Mouse (Mus musculus): Measurements from ENCODE around the gene Kcnab1. TPM values are rescaled to one million over a fixed set of nuclear protein-coding genes. Genes with fewer than 3 reads are reported as not detected.

Kcnab1 gene
- polyA plus RNA-seq, 1 experiment from 2014 or later, result 11.4 TPM

- DNase-seq (ENCODE audit: low spot score) (peak; percentile 76), ATAC-seq (ENCODE audit: low FRiP score) (peak; percentile 67; the same call in 1 of the 2 replicates)
- H3K27me3 ChIP-seq (ENCODE audit: control insufficient read depth, insufficient read depth, low read length), result no peaks in the 10 kb centered on the region
- H3K9me3 ChIP-seq (ENCODE audit: control insufficient read depth, low read length), result no peaks in the 10 kb centered on the region
- H3K36me3 ChIP-seq (replicated peaks; ENCODE audit: control insufficient read depth, insufficient read depth), result no peaks in the 10 kb centered on the region
- no peak overlapping the region for H3K9ac ChIP-seq
- no peaks in the 10 kb centered on the region for H3K4me1 ChIP-seq (replicated peaks; ENCODE audit: control insufficient read depth, insufficient read depth, low read length)
- no peak overlapping the region for H3K4me2 ChIP-seq (replicated peaks)
- H3K27ac ChIP-seq, result no peak overlapping the region
- 52% methylated on average over 4 of the region's 4 CpGs for WGBS
- no peak overlapping the region for H3K4me3 ChIP-seq (replicated peaks; ENCODE audit: low read length)
These were observed 243.3 kb downstream of the Kcnab1 start for GRCm38 (mm10) chr3:65352278-65353127.

- DNase-seq (ENCODE audit: low spot score) (no peak), ATAC-seq (ENCODE audit: low FRiP score) (no peak)
- H3K4me3 ChIP-seq (replicated peaks; ENCODE audit: low read length), result no peak overlapping the region
- H3K36me3 ChIP-seq (replicated peaks; ENCODE audit: control insufficient read depth, insufficient read depth), result no peaks in the 10 kb centered on the region
- H3K9me3 ChIP-seq (ENCODE audit: control insufficient read depth, low read length), result no peaks in the 10 kb centered on the region
- no peak overlapping the region for H3K4me2 ChIP-seq (replicated peaks)
- no peak overlapping the region for H3K27ac ChIP-seq
- no peaks in the 10 kb centered on the region for H3K27me3 ChIP-seq (ENCODE audit: control insufficient read depth, insufficient read depth, low read length)
- H3K9ac ChIP-seq, result no peak overlapping the region
- WGBS, result 67% methylated on average over 10 of the region's 10 CpGs
- no peaks in the 10 kb centered on the region for H3K4me1 ChIP-seq (replicated peaks; ENCODE audit: control insufficient read depth, insufficient read depth, low read length)
These were observed 244.3 kb downstream of the Kcnab1 start for GRCm38 (mm10) chr3:65353263-65354037.

GRCm38 (mm10) chr3:65355479-65355878, 246.3 kb downstream of the Kcnab1 start:
- WGBS, result 77% methylated on average over 6 of the region's 6 CpGs
- ATAC-seq (ENCODE audit: low FRiP score), result no peak
- H3K4me2 ChIP-seq (replicated peaks), result no peak overlapping the region

GRCm38 (mm10) chr3:65358275-65358674, 249.1 kb downstream of the Kcnab1 start:
- no peaks in the 10 kb centered on the region for H3K27me3 ChIP-seq (ENCODE audit: control insufficient read depth, insufficient read depth, low read length)
- no peak overlapping the region for H3K4me3 ChIP-seq (replicated peaks; ENCODE audit: low read length)
- no peak overlapping the region for H3K27ac ChIP-seq
- H3K4me1 ChIP-seq (replicated peaks; ENCODE audit: control insufficient read depth, insufficient read depth, low read length), result no peaks in the 10 kb centered on the region
- H3K4me2 ChIP-seq (replicated peaks), result no peak overlapping the region
- ATAC-seq (ENCODE audit: low FRiP score) (no peak), DNase-seq (ENCODE audit: low spot score) (no peak)
- no peak overlapping the region for H3K9ac ChIP-seq
- no peaks in the 10 kb centered on the region for H3K9me3 ChIP-seq (ENCODE audit: control insufficient read depth, low read length)
- no peaks in the 10 kb centered on the region for H3K36me3 ChIP-seq (replicated peaks; ENCODE audit: control insufficient read depth, insufficient read depth)
- WGBS, result 57% methylated on average over 2 of the region's 2 CpGs

More at GRCm38 (mm10) chr3:65355479-65355878, 246.3 kb downstream of the Kcnab1 start:
- no peaks in the 10 kb centered on the region for H3K27me3 ChIP-seq (ENCODE audit: control insufficient read depth, insufficient read depth, low read length)
- no peak overlapping the region for H3K9ac ChIP-seq
- no peak for DNase-seq (ENCODE audit: low spot score)
- H3K4me3 ChIP-seq (replicated peaks; ENCODE audit: low read length), result no peak overlapping the region
- H3K27ac ChIP-seq, result no peak overlapping the region
- no peaks in the 10 kb centered on the region for H3K36me3 ChIP-seq (replicated peaks; ENCODE audit: control insufficient read depth, insufficient read depth)
- no peaks in the 10 kb centered on the region for H3K9me3 ChIP-seq (ENCODE audit: control insufficient read depth, low read length)
- H3K4me1 ChIP-seq (replicated peaks; ENCODE audit: control insufficient read depth, insufficient read depth, low read length), result no peaks in the 10 kb centered on the region

DNA sequence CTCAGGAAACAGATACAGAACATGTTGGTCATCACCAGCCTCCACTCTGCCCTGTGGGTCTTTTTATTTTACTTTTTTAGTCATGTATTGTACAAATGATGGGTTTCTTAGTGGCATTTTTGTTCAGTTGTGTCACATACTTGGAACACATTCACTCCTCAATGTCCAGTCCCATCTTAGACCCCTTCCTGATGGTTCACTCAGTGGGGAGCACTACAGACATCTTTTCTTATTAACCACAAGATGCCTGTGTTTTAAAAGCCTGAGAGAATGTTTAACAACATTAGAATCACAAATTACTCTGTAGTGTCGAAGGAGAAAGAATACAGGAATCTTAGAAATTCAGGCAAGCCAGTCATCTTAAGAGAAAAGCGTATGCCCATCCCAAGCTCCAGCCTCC, 249.7 kb downstream of the Kcnab1 start:
- H3K4me1 ChIP-seq (replicated peaks; ENCODE audit: control insufficient read depth, insufficient read depth, low read length), result no peaks in the 10 kb centered on the region
- no peak for ATAC-seq (ENCODE audit: low FRiP score)
- no peaks in the 10 kb centered on the region for H3K36me3 ChIP-seq (replicated peaks; ENCODE audit: control insufficient read depth, insufficient read depth)
- no peak overlapping the region for H3K9ac ChIP-seq
- no peaks in the 10 kb centered on the region for H3K9me3 ChIP-seq (ENCODE audit: control insufficient read depth, low read length)
- no peak for DNase-seq (ENCODE audit: low spot score)
- no peak overlapping the region for H3K27ac ChIP-seq
- no peaks in the 10 kb centered on the region for H3K27me3 ChIP-seq (ENCODE audit: control insufficient read depth, insufficient read depth, low read length)
- no peak overlapping the region for H3K4me2 ChIP-seq (replicated peaks)
- no peak overlapping the region for H3K4me3 ChIP-seq (replicated peaks; ENCODE audit: low read length)
- 68% methylated on average over 2 of the region's 2 CpGs for WGBS

DNA sequence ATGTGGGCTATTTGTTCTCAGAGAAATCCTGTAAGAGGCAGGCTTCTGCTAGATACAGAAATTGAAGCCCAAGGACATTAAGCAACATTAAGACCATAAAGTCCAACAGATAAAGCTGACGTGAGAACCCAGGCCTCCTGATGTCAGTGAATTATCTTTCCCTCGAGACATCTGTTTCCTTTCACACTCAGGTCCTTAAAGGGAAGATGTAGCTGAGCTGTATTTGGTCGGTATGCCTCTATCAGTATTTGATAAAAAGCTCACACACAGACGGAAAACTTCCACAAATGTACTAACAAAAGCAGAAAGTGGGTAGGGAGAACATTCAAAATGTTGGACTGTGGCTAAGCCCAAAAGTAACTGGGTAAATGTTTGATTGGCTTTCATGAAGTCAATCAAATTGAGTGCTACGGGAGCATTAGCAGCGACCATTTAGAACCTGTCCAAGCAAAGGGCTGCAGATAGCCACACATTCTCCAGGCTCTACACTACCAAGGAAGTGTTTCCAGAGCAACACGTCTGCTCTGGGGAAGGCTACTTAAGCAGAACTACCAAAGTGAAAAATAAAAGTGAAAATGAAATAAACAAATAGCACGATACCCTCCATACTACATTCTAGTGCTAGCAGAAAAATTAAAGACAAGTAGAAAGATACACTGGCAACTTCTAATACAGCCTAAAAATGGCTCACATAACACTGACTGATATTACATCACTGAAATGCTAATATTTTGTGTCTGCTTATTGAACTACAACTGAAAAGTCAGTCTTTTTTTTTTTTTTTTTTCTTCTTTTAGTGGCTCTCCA, 251.2 kb downstream of the Kcnab1 start:
- 77% methylated on average over 8 of the region's 8 CpGs for WGBS
- no peaks in the 10 kb centered on the region for H3K4me1 ChIP-seq (replicated peaks; ENCODE audit: control insufficient read depth, insufficient read depth, low read length)
- no peaks in the 10 kb centered on the region for H3K36me3 ChIP-seq (replicated peaks; ENCODE audit: control insufficient read depth, insufficient read depth)
- no peak overlapping the region for H3K4me3 ChIP-seq (replicated peaks; ENCODE audit: low read length)
- no peak for ATAC-seq (ENCODE audit: low FRiP score)
- DNase-seq (ENCODE audit: low spot score), result no peak
- H3K9ac ChIP-seq, result no peak overlapping the region
- no peak overlapping the region for H3K4me2 ChIP-seq (replicated peaks)
- no peaks in the 10 kb centered on the region for H3K9me3 ChIP-seq (ENCODE audit: control insufficient read depth, low read length)
- no peak overlapping the region for H3K27ac ChIP-seq
- H3K27me3 ChIP-seq (ENCODE audit: control insufficient read depth, insufficient read depth, low read length), result no peaks in the 10 kb centered on the region

- WGBS, result 46% methylated on average over 1 of the region's 1 CpGs
- Histone ChIP-seq H3K36me3 (replicated peaks; ENCODE audit: control insufficient read depth, insufficient read depth) (no peaks in the 10 kb centered on the region), H3K4me1 (replicated peaks; ENCODE audit: control insufficient read depth, insufficient read depth, low read length) (no peaks in the 10 kb centered on the region), H3K9ac (no peak overlapping the region), H3K4me3 (replicated peaks; ENCODE audit: low read length) (no peak overlapping the region), H3K4me2 (replicated peaks) (no peak overlapping the region), H3K27ac (no peak overlapping the region), H3K27me3 (ENCODE audit: control insufficient read depth, insufficient read depth, low read length) (no peaks in the 10 kb centered on the region), H3K9me3 (ENCODE audit: control insufficient read depth, low read length) (no peaks in the 10 kb centered on the region)
- no peak for DNase-seq (ENCODE audit: low spot score)
- ATAC-seq (ENCODE audit: low FRiP score), result no peak
These were observed 254.3 kb downstream of the Kcnab1 start for GRCm38 (mm10) chr3:65363438-65363837.

DNA sequence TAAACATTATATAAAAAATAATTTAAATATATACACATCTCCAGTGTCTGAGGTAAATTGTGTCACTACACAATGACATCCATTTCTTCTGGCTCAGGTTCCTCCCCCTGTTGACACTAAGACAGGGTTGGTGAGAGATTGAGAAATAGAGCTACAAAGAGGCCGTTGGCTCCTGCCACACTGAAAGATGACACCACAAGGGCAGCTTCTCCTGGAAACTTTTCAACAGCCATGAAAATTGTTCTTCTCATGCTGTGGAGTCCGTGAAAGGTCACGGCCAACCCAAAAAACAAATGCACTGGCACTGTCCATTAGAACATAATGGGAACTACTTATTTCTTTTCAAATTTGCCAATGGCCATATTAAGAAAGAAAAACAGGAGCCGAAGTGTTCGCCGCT, 256.0 kb downstream of the Kcnab1 start:
- no peak overlapping the region for H3K27ac ChIP-seq

More for the DNA sequence above, 256.0 kb downstream of the Kcnab1 start:
- H3K4me3 ChIP-seq (replicated peaks; ENCODE audit: low read length), result no peak overlapping the region
- DNase-seq (ENCODE audit: low spot score), result no peak
- no peaks in the 10 kb centered on the region for H3K9me3 ChIP-seq (ENCODE audit: control insufficient read depth, low read length)
- 0 out of 2 replicates have a peak, but pooled peaks cover under 1% of the 10 kb centered on the region for H3K36me3 ChIP-seq (replicated peaks; ENCODE audit: control insufficient read depth, insufficient read depth)
- no peak for ATAC-seq (ENCODE audit: low FRiP score)
- H3K4me1 ChIP-seq (replicated peaks; ENCODE audit: control insufficient read depth, insufficient read depth, low read length), result no peaks in the 10 kb centered on the region
- no peaks in the 10 kb centered on the region for H3K27me3 ChIP-seq (ENCODE audit: control insufficient read depth, insufficient read depth, low read length)
- H3K4me2 ChIP-seq (replicated peaks), result no peak overlapping the region
- no peak overlapping the region for H3K9ac ChIP-seq
- 60% methylated on average over 6 of the region's 6 CpGs for WGBS
